Mouse (Mus musculus): Measurements from ENCODE around the gene Nr1h2.

GRCm38 (mm10) chr7:44602443-44602842, 48.7 kb upstream of the Nr1h2 start:
- TF ChIP-seq CTCF (IDR thresholded peaks at IDR 0.05; ENCODE audit: low read depth, low read length) (no peak), POLR2AphosphoS5 (IDR thresholded peaks at IDR 0.05; ENCODE audit: insufficient replicate concordance, low read depth, low read length) (no peak), TAL1 (conservative IDR thresholded peaks at IDR 0.05; ENCODE audit: low read depth, low read length) (no peak), GATA1 (IDR thresholded peaks at IDR 0.05; ENCODE audit: borderline replicate concordance, low read length) (no peak)

All from G1E (cell line).